Mouse (Mus musculus): ENCODE results near the gene Pik3r5.

DNA sequence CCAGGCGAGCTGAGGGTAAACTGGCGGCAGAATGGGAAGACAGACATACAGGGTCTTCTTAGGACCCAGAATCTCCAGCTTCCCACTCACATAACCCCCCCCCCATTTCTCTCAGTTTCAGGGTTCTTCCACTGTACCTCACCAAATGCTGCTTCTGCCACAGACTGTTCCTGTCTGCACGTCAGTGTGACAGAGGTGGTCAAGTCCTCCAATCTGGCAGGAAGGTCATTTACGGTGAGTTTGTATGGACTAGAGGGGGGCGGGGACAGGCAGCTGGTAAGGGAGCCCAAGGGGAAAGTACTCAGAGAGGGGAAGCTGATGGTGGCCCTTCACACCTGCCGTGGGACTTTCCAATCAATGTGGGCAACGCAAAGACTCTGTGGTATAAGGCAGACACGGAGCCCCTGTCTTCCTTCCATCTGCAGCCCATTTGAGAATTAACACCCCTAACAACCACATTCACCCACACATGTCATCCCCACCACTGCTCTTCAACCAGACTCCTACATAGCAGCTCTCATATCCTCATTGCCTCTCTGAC, 113.8 kb downstream of the Pik3r5 start:
- no peak for TF ChIP-seq CTCF (IDR thresholded peaks at IDR 0.05; ENCODE audit: low read depth)
- TF ChIP-seq EP300 (optimal IDR thresholded peaks at IDR 0.05), result no peak

Measured in stomach, postnatal 0 days (tissue).